In genomic region chr5:122079796-122080195, GRCm38 (mm10) we compare ENCODE assay signal across 10 mouse cellular contexts. TPM values are rescaled to one million over a fixed set of nuclear protein-coding genes. Genes with fewer than 3 reads are reported as not detected.
DNase-seq lines count a peak whose midpoint lies in the region; ATAC-seq and TF ChIP-seq lines count a peak whose summit lies in the region.
"Had no signal": no experiment of that assay in that cellular context is flagged by ENCODE, and none has a peak within 500 bp of the region (broad histone marks: within the 10 kb centered on the region; RNA-seq: fewer than 3 reads in every experiment).

No protein-coding gene starts in this region.

- peak; percentile 37; the same call in 1 of the 2 replicates for TF ChIP-seq CTCF in gastrocnemius, adult 2 months (IDR thresholded peaks at IDR 0.05)
- peak; percentile 58 for TF ChIP-seq CTCF in liver, postnatal 0 days (IDR thresholded peaks at IDR 0.05; ENCODE audit: low read depth)
- peak; percentile 78 for TF ChIP-seq CTCF in ES-Bruce4 (IDR thresholded peaks at IDR 0.05; ENCODE audit: low read depth, low read length)

- H3K36me3 ChIP-seq in liver, postnatal 0 days (replicated peaks; ENCODE audit: insufficient read depth, low read length) = no peaks in the 10 kb centered on the region
- no peaks in the 10 kb centered on the region for H3K36me3 ChIP-seq in liver, embryonic 11.5 days (ENCODE audit: control insufficient read depth, insufficient read depth, low read length)
- H3K36me3 ChIP-seq in ES-Bruce4 (ENCODE audit: control insufficient read depth, insufficient read depth, low read length, poor library complexity, severe bottlenecking) = no peaks in the 10 kb centered on the region
- no peaks in the 10 kb centered on the region for H3K36me3 ChIP-seq in embryonic facial prominence, embryonic 10.5 days (replicated peaks)
- H3K36me3 ChIP-seq: kidney, embryonic 15.5 days had no signal

- H3K4me2 ChIP-seq in liver, postnatal 0 days (ENCODE audit: low read depth, low read length) = no peak overlapping the region
- no peak overlapping the region for H3K4me2 ChIP-seq in liver, embryonic 11.5 days
- H3K4me2 ChIP-seq: kidney, embryonic 15.5 days had no signal

- no peak overlapping the region for H3K4me3 ChIP-seq in gastrocnemius, adult 2 months
- H3K4me3 ChIP-seq in liver, postnatal 0 days (ENCODE audit: low read depth, low read length) = no peak overlapping the region
- H3K4me3 ChIP-seq in liver, embryonic 11.5 days (ENCODE audit: low read depth, low read length) = no peak overlapping the region
- no peak overlapping the region for H3K4me3 ChIP-seq in ES-Bruce4 (ENCODE audit: low read depth, low read length)
- no peak overlapping the region for H3K4me3 ChIP-seq in embryonic facial prominence, embryonic 10.5 days
- H3K4me3 ChIP-seq: kidney, embryonic 15.5 days had no signal

- no peaks in the 10 kb centered on the region for H3K9me3 ChIP-seq in liver, postnatal 0 days (ENCODE audit: low read length)
- no peaks in the 10 kb centered on the region for H3K9me3 ChIP-seq in liver, embryonic 11.5 days (ENCODE audit: control insufficient read depth, low read length)
- H3K9me3 ChIP-seq in ES-Bruce4 (replicated peaks; ENCODE audit: control insufficient read depth, insufficient read depth, low read length, poor library complexity, severe bottlenecking) = no peaks in the 10 kb centered on the region
- no peaks in the 10 kb centered on the region for H3K9me3 ChIP-seq in embryonic facial prominence, embryonic 10.5 days
- H3K9me3 ChIP-seq: kidney, embryonic 15.5 days had no signal

- no peaks in the 10 kb centered on the region for H3K4me1 ChIP-seq in liver, postnatal 0 days (ENCODE audit: insufficient read depth)
- no peaks in the 10 kb centered on the region for H3K4me1 ChIP-seq in liver, embryonic 11.5 days (replicated peaks; ENCODE audit: control insufficient read depth, insufficient read depth, low read length)
- H3K4me1 ChIP-seq in ES-Bruce4 (ENCODE audit: control insufficient read depth, insufficient read depth, low read length) = peaks cover 1% of the 10 kb centered on the region
- H3K4me1 ChIP-seq in embryonic facial prominence, embryonic 10.5 days = peaks cover 5% of the 10 kb centered on the region; the same call in 1 of the 2 replicates

- no peak for DNase-seq in gastrocnemius, adult 2 months
- DNase-seq in gastrocnemius, postnatal 25 days = no peak
- peak; percentile 27 for DNase-seq in liver, postnatal 0 days
- DNase-seq in liver, embryonic 11.5 days (ENCODE audit: low spot score) = no peak
- peak; percentile 38 for DNase-seq in embryonic facial prominence, embryonic 10.5 days (ENCODE audit: low spot score)
- no peak for DNase-seq in kidney, postnatal 10 days
- DNase-seq: heart, postnatal 14 days had no signal

- TF ChIP-seq POLR2A in ES-Bruce4 (IDR thresholded peaks at IDR 0.05; ENCODE audit: insufficient read depth, low read length) = no peak

- no peak for ATAC-seq in liver, postnatal 0 days
- no peak for ATAC-seq in liver, embryonic 11.5 days (replicated peaks; ENCODE audit: low FRiP score)
- no peak for ATAC-seq in cerebellum, adult (ENCODE audit: insufficient number of reproducible peaks, low FRiP score, low TSS enrichment)

- no peak overlapping the region for H3K9ac ChIP-seq in liver, postnatal 0 days (replicated peaks)
- no peak overlapping the region for H3K9ac ChIP-seq in liver, embryonic 11.5 days (ENCODE audit: low read depth, low read length)
- H3K9ac ChIP-seq in ES-Bruce4 (ENCODE audit: low read depth, poor library complexity, severe bottlenecking) = no peak overlapping the region
- H3K9ac ChIP-seq: kidney, embryonic 15.5 days had no signal

- WGBS in liver, postnatal 0 days (ENCODE audit: insufficient replicate concordance) = 78% methylated on average over 7 of the region's 7 CpGs
- WGBS in liver, embryonic 11.5 days = 76% methylated on average over 7 of the region's 7 CpGs
- WGBS in embryonic facial prominence, embryonic 10.5 days = 79% methylated on average over 7 of the region's 7 CpGs

- intact Hi-C loops in gastrocnemius, adult 2 months (cut with DNase I) = no loop called here

- H3K27ac ChIP-seq in gastrocnemius, adult 2 months = no peak overlapping the region
- H3K27ac ChIP-seq in liver, postnatal 0 days (ENCODE audit: low read depth) = no peak overlapping the region
- H3K27ac ChIP-seq in liver, embryonic 11.5 days (ENCODE audit: low read depth, low read length) = no peak overlapping the region
- H3K27ac ChIP-seq in ES-Bruce4 (ENCODE audit: insufficient read depth, low read length) = no peak overlapping the region
- no peak overlapping the region for H3K27ac ChIP-seq in embryonic facial prominence, embryonic 10.5 days (replicated peaks)
- H3K27ac ChIP-seq: kidney, embryonic 15.5 days had no signal

- no peak for TF ChIP-seq EP300 in liver, postnatal 0 days (IDR thresholded peaks at IDR 0.05; ENCODE audit: low read depth)
- no peak for TF ChIP-seq EP300 in ES-Bruce4 (IDR thresholded peaks at IDR 0.05; ENCODE audit: insufficient read depth, low read depth, low read length)

- no peaks in the 10 kb centered on the region for H3K27me3 ChIP-seq in liver, postnatal 0 days (ENCODE audit: insufficient read depth, low read length)
- H3K27me3 ChIP-seq in liver, embryonic 11.5 days (replicated peaks; ENCODE audit: control insufficient read depth, insufficient read depth, low read length) = 0 out of 2 replicates have a peak, but pooled peaks cover 2% of the 10 kb centered on the region
- H3K27me3 ChIP-seq in ES-Bruce4 (ENCODE audit: control insufficient read depth, insufficient read depth, low read length, poor library complexity, severe bottlenecking) = no peaks in the 10 kb centered on the region
- no peaks in the 10 kb centered on the region; the same call in 1 of the 2 replicates for H3K27me3 ChIP-seq in embryonic facial prominence, embryonic 10.5 days (replicated peaks; ENCODE audit: low read depth, poor library complexity, severe bottlenecking)
- H3K27me3 ChIP-seq: kidney, embryonic 15.5 days had no signal

RNA-seq across cellular contexts. Expression of gene Myl2, which starts 21.0 kb away (rescaled TPM):
- total RNA-seq in gastrocnemius, adult 2 months (2021) = 1,000 to 10,000 TPM in 1 of 2 experiments, 100 to 1,000 TPM in 1; 776 to 2,566 TPM
- total RNA-seq in gastrocnemius, postnatal 25 days (2021) = 1,000 to 10,000 TPM in 1 of 2 experiments, 100 to 1,000 TPM in 1; 354 to 1,320 TPM
- polyA plus RNA-seq in liver, postnatal 0 days (2015; fragmentation: Nextera tagmentation; extraction: Ambion mirVana) = 0.66 and 7.2 TPM in 2 replicates
- polyA plus RNA-seq in liver, embryonic 11.5 days (2014; fragmentation: Nextera tagmentation; extraction: Ambion mirVana) = 9.9 and 20.9 TPM in 2 replicates
- polyA plus RNA-seq in ES-Bruce4 (2011; ENCODE audit: insufficient read depth, insufficient read length, low read depth, missing spikeins) = not detected in 2 replicates
- 0.57 TPM in 1 of 2 replicates, not detected in the other for polyA plus RNA-seq in embryonic facial prominence, embryonic 10.5 days (2016; fragmentation: Nextera tagmentation; extraction: Ambion mirVana)

RNA-seq across cellular contexts. Expression of gene Cux2, which starts 29.9 kb away (rescaled TPM):
- 1 to 10 TPM; 3.9 to 6.0 TPM for total RNA-seq in gastrocnemius, adult 2 months (2021)
- total RNA-seq in gastrocnemius, postnatal 25 days (2021) = 1 to 10 TPM; 1.8 to 6.9 TPM
- polyA plus RNA-seq in liver, postnatal 0 days (2015; fragmentation: Nextera tagmentation; extraction: Ambion mirVana) = 3.5 and 3.6 TPM in 2 replicates
- polyA plus RNA-seq in liver, embryonic 11.5 days (2014; fragmentation: Nextera tagmentation; extraction: Ambion mirVana) = 4.9 and 5.2 TPM in 2 replicates
- 2.9 and 3.6 TPM in 2 replicates for polyA plus RNA-seq in ES-Bruce4 (2011; ENCODE audit: insufficient read depth, insufficient read length, low read depth, missing spikeins)
- 4.9 and 5.1 TPM in 2 replicates for polyA plus RNA-seq in embryonic facial prominence, embryonic 10.5 days (2016; fragmentation: Nextera tagmentation; extraction: Ambion mirVana)

Comparison
In these comparisons a context has a peak if more than half of its experiments do, and no peak if none do; other contexts are left out.
1. DNase-seq: peak in liver, postnatal 0 days (single experiment) and embryonic facial prominence, embryonic 10.5 days (single experiment); none in gastrocnemius, adult 2 months (single experiment), gastrocnemius, postnatal 25 days (single experiment), liver, embryonic 11.5 days (single experiment) and kidney, postnatal 10 days (single experiment).
2. Peak in every context shown above with its lines, with median percentiles within 50 percentile points of each other: CTCF ChIP-seq.